In genomic region chr13:36174101-36174500, GRCm38 (mm10) we compare ENCODE assay signal across 8 mouse cellular contexts.
"Had no signal": no experiment of that assay in that cellular context is flagged by ENCODE, and none has a peak within 500 bp of the region (broad histone marks: within the 10 kb centered on the region; RNA-seq: fewer than 3 reads in every experiment).

No protein-coding gene starts in this region.

- DNase-seq: kidney, adult 11 months; kidney, adult 8-10 months; kidney, postnatal 10 days; kidney, postnatal 36 days; layer of hippocampus, postnatal 36 days; liver, embryonic 13.5 days; retina, postnatal 1 day; right cerebral cortex, postnatal 25 days had no signal
